Mouse (Mus musculus): ENCODE data around the gene Cyp3a11. TPM values are rescaled to one million over a fixed set of nuclear protein-coding genes. Genes with fewer than 3 reads are reported as not detected.
"Not testable (repeated sequence)": the region's sequence is repeated elsewhere in the genome, so short reads cannot be mapped to it uniquely, and the experiment has no call there.

Cyp3a11 gene
- polyA plus RNA-seq (2016; fragmentation: Nextera tagmentation; extraction: Ambion mirVana) = not detected in 2 replicates

- H3K36me3 ChIP-seq = no peaks in the 10 kb centered on the region
- H3K4me1 ChIP-seq (replicated peaks) = no peaks in the 10 kb centered on the region
- no peak for DNase-seq (ENCODE audit: low spot score)
- no peaks in the 10 kb centered on the region for H3K27me3 ChIP-seq (ENCODE audit: insufficient read depth, poor library complexity, severe bottlenecking)
- H3K27ac ChIP-seq = no peak within 1 kb of the TSS
- peaks cover 81% of the 10 kb centered on the region for H3K9me3 ChIP-seq
- WGBS = 82% methylated on average over 3 of the region's 3 CpGs
- no peak within 1 kb of the TSS for H3K4me3 ChIP-seq
These were observed at the start of gene Cyp3a11 for GRCm38 (mm10) chr5:145879688-145880087. Cyp3a11 (minus strand) TSS chr5:145879964.

- DNase-seq (ENCODE audit: low spot score) = no peak
- Histone ChIP-seq H3K27ac (no peak overlapping the region), H3K27me3 (ENCODE audit: insufficient read depth, poor library complexity, severe bottlenecking) (no peaks in the 10 kb centered on the region), H3K4me1 (replicated peaks) (no peaks in the 10 kb centered on the region), H3K9me3 (peaks cover 82% of the 10 kb centered on the region), H3K4me3 (no peak overlapping the region), H3K36me3 (no peaks in the 10 kb centered on the region)
These were observed 33.1 kb upstream of the Cyp3a11 start for GRCm38 (mm10) chr5:145912912-145913311.

- H3K27ac ChIP-seq = no peak overlapping the region
- no peaks in the 10 kb centered on the region for H3K36me3 ChIP-seq
- peaks cover 82% of the 10 kb centered on the region for H3K9me3 ChIP-seq
- no peaks in the 10 kb centered on the region for H3K4me1 ChIP-seq (replicated peaks)
- no peak for DNase-seq (ENCODE audit: low spot score)
- no peaks in the 10 kb centered on the region for H3K27me3 ChIP-seq (ENCODE audit: insufficient read depth, poor library complexity, severe bottlenecking)
- H3K4me3 ChIP-seq = no peak overlapping the region
These were observed 32.0 kb upstream of the Cyp3a11 start for GRCm38 (mm10) chr5:145911781-145912180.

GRCm38 (mm10) chr5:145906937-145907336 is 27.2 kb upstream of the Cyp3a11 start:
- WGBS = 91% methylated on average over 2 of the region's 2 CpGs
- not testable (repeated sequence) for DNase-seq (ENCODE audit: low spot score); H3K4me3 ChIP-seq; H3K4me1 ChIP-seq (replicated peaks); H3K27ac ChIP-seq; H3K36me3 ChIP-seq; H3K27me3 ChIP-seq (ENCODE audit: insufficient read depth, poor library complexity, severe bottlenecking)
- H3K9me3 ChIP-seq = peaks cover 85% of the 10 kb centered on the region

DNA sequence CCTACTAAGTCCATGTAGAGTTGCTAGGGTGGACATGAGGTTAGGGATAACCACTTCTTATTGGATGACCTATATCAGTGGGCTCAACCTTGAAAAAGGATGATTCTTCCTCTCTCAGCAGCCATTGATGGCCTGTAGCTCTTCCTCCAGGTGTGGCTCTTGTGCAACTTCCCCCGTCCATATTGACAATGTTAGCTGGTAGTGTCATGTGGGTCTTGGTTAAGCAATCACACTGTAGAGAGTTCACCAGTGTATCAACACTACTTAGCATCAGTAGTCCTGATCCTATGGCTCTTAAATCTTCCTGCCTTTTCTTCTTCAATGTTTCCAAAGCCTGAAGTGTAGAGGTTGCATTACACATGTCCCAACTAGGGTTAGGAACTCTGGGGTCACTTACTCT is 24.8 kb upstream of the Cyp3a11 start:
- no peak overlapping the region for H3K4me3 ChIP-seq
- WGBS = 88% methylated on average over 1 of the region's 1 CpGs
- H3K27me3 ChIP-seq (ENCODE audit: insufficient read depth, poor library complexity, severe bottlenecking) = no peaks in the 10 kb centered on the region
- no peaks in the 10 kb centered on the region for H3K36me3 ChIP-seq
- DNase-seq (ENCODE audit: low spot score) = no peak
- H3K27ac ChIP-seq = no peak overlapping the region
- no peaks in the 10 kb centered on the region for H3K4me1 ChIP-seq (replicated peaks)
- H3K9me3 ChIP-seq = peaks cover 89% of the 10 kb centered on the region

DNA sequence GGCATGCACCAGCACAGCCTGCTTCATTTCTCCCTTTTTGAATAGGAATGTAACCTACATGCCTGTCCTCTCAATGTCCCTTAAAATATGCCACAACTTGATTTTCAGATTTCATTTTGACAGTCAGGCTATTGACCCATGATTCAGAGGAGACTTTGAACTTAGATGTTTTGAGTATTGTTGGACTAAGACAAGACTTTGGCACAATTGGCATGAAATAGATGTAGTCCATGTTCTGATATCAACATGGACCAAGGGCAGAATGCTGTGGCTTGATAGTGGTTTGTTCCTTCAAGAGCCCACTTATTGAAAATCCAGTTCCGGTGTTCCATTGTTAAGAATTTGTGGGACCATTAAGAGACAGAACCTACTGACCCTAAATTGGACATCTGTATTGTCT is 23.6 kb upstream of the Cyp3a11 start:
- H3K27me3 ChIP-seq (ENCODE audit: insufficient read depth, poor library complexity, severe bottlenecking) = no peaks in the 10 kb centered on the region
- no peaks in the 10 kb centered on the region for H3K4me1 ChIP-seq (replicated peaks)
- H3K27ac ChIP-seq = no peak overlapping the region
- no peak for DNase-seq (ENCODE audit: low spot score)
- H3K36me3 ChIP-seq = no peaks in the 10 kb centered on the region
- peaks cover 79% of the 10 kb centered on the region for H3K9me3 ChIP-seq
- no peak overlapping the region for H3K4me3 ChIP-seq
- WGBS = 86% methylated on average over 1 of the region's 1 CpGs

DNA sequence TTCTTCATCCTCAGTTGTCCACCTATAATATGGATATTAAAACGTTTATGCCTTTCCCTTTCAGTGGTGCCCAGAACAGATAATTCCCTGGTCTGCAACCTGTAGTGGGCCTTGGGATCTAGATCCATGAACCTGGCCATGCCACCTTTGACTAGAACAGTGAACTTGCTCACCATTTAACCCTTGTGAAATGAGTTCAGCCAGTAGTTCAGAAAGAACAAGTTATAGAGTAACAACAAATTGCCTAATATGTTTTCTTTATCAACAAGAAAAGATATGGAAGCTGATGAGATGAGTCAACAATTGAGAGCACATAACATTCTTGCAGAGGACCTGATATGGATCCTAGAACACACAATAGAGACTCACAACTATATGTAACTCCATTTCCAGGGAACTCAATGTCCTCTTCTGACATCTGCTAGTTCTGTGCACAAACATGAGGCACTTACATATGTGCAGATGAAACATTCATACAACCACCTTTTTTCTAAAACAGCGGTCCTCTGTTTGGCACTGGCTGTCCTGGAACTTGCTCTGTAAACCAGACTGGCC is 20.7 kb upstream of the Cyp3a11 start:
- DNase-seq (ENCODE audit: low spot score) = no peak
- WGBS = 58% methylated on average over 2 of the region's 2 CpGs
- Histone ChIP-seq H3K27ac (no peak overlapping the region), H3K27me3 (ENCODE audit: insufficient read depth, poor library complexity, severe bottlenecking) (no peaks in the 10 kb centered on the region), H3K4me1 (replicated peaks) (no peaks in the 10 kb centered on the region), H3K36me3 (no peaks in the 10 kb centered on the region), H3K9me3 (peaks cover 68% of the 10 kb centered on the region), H3K4me3 (no peak overlapping the region)

GRCm38 (mm10) chr5:145897271-145897670 is 17.5 kb upstream of the Cyp3a11 start:
- Histone ChIP-seq H3K36me3 (no peaks in the 10 kb centered on the region), H3K9me3 (peaks cover 44% of the 10 kb centered on the region), H3K4me1 (replicated peaks) (no peaks in the 10 kb centered on the region), H3K27me3 (ENCODE audit: insufficient read depth, poor library complexity, severe bottlenecking) (no peaks in the 10 kb centered on the region), H3K4me3 (no peak overlapping the region), H3K27ac (no peak overlapping the region)
- DNase-seq (ENCODE audit: low spot score) = no peak
- 63% methylated on average over 1 of the region's 1 CpGs for WGBS

DNA sequence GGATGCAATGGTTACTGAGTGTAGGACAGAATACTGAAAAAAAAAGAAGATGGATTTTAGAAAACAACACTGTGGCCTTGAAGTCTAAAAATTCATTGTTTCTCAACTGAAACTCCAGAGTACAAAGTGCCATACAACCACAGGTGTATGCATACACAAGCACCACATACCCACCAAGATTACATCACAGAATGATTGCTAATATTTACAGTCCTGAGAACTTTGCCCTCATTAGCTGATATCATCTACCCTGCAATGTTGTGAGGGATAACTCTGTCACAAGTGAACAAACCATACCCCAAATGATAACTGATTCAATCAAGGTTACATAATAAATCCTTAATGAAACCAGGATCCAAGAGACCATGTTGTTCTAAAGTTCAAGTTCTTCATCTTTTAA is 1.4 kb upstream of the Cyp3a11 start:
- no peak overlapping the region for H3K4me3 ChIP-seq
- H3K9me3 ChIP-seq = peaks cover 76% of the 10 kb centered on the region
- DNase-seq (ENCODE audit: low spot score) = no peak
- no peaks in the 10 kb centered on the region for H3K36me3 ChIP-seq
- no peaks in the 10 kb centered on the region for H3K27me3 ChIP-seq (ENCODE audit: insufficient read depth, poor library complexity, severe bottlenecking)
- H3K27ac ChIP-seq = no peak overlapping the region
- H3K4me1 ChIP-seq (replicated peaks) = no peaks in the 10 kb centered on the region

GRCm38 (mm10) chr5:145867433-145867832 is 12.3 kb downstream of the Cyp3a11 start:
- H3K27ac ChIP-seq; H3K4me1 ChIP-seq (replicated peaks); H3K4me3 ChIP-seq; DNase-seq (ENCODE audit: low spot score); H3K27me3 ChIP-seq (ENCODE audit: insufficient read depth, poor library complexity, severe bottlenecking); H3K36me3 ChIP-seq: not testable (repeated sequence)
- peaks cover 74% of the 10 kb centered on the region for H3K9me3 ChIP-seq

DNA sequence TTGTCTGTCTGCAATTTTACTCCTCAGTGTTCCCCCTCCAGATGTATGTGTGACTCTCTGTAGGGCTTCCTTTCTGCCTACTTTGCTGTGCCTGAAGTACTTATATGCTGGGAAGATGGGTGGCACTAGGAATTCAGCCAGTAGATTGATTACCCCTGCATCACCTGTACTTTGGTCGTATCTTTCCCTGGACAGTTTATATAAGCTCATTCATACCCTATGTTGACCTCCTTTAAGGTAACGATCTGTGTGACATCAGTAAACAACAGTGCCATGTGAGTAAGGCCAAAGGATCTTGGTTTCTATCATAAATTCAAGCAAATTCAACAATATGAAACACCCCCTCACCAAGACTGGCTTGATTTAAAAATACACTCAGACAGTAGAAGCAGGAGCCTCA is 74.0 kb downstream of the Cyp3a11 start, which contains the start of gene Cyp3a44:
TSS of gene Cyp3a44 (minus strand) at position 79 of the 400 bp plus-strand sequence.
- 77% methylated on average over 2 of the region's 2 CpGs for WGBS
- H3K27me3 ChIP-seq (ENCODE audit: insufficient read depth, poor library complexity, severe bottlenecking); H3K36me3 ChIP-seq; H3K27ac ChIP-seq; H3K4me1 ChIP-seq (replicated peaks); H3K4me3 ChIP-seq; DNase-seq (ENCODE audit: low spot score): not testable (repeated sequence)
- H3K9me3 ChIP-seq = peaks cover 61% of the 10 kb centered on the region

Other genes with a start within 250 kb of the Cyp3a11 start
- not detected in 2 replicates for gene Cyp3a41a, start 159.8 kb downstream of the Cyp3a11 start, polyA plus RNA-seq (2016; fragmentation: Nextera tagmentation; extraction: Ambion mirVana)
- not detected in 2 replicates for gene Cyp3a44, start 74.1 kb downstream of the Cyp3a11 start, polyA plus RNA-seq (2016; fragmentation: Nextera tagmentation; extraction: Ambion mirVana)
- gene Cyp3a25, start 129.7 kb upstream of the Cyp3a11 start, polyA plus RNA-seq (2016; fragmentation: Nextera tagmentation; extraction: Ambion mirVana) = not detected in 2 replicates
- gene Cyp3a59, start 199.3 kb upstream of the Cyp3a11 start, polyA plus RNA-seq (2016; fragmentation: Nextera tagmentation; extraction: Ambion mirVana) = not detected in 2 replicates

Measured in hindbrain, embryonic 10.5 days (tissue).